Mouse (Mus musculus): ENCODE measurements at regions not wholly inside any gene's neighbourhood (a gene's known extent, or its start where the extent isn't known, plus 50 kb on each side); places are given as distances from the start of the nearest gene placed in this dataset.
A peak's percentile ranks its signal among the peaks of the same experiment; 100 is the strongest.
"Not testable (repeated sequence)": the region's sequence is repeated elsewhere in the genome, so short reads cannot be mapped to it uniquely, and the experiment has no call there.

DNA sequence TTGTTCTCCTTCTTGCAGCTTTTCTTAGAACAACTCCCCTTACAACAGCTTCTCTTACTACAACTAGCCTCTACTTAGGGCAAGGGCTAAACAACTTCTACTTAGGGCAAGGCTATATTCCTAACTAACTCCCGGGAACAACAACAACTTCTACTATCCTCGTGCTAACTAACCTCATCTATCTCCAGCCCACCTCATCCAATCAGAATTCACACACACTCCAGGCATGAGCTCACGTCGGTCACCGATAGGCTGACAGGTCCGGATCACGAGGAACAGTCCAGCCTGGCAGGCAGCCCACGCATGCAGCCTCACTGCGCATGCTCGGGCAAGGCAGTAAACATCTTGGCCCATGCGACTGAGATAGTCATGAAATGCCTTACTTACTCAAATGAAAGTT, 53.3 kb upstream of the Emcn start:
- ATAC-seq (ENCODE audit: low read depth); H3K27ac ChIP-seq (replicated peaks; ENCODE audit: low read depth, low read length): not testable (repeated sequence)
- 94% methylated on average over 11 of the region's 11 CpGs for WGBS

DNA sequence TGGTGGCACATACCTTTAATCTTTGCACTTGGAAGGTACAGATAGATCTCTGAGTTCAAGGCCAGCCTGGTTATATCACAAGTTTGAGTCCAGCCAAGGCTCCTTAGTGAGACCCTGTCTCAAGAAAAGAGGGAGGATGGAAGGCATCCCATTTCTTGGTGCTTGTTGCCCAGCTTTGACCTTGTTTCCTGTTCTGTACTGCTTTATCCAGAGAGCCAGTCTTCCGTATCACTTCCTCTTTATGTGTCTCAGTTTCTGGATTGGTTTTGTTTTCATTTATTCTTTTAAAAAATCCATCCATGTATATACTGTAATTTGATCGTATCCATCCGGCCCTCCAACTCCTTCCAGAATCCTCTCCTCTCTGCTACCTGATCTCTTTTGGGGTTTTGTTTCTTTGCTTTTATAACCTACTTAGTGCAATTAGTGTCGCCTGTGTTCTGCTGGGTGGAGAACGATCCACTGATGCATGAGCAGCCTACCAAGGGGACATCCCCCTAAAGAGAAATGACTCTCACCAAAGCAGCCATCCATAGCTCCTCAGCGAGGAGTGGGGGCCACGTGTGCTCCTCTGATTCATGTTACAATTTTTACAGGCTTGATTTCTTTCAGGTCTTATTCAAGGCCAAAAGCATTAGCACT, 52.4 kb upstream of the Emcn start:
- Histone ChIP-seq H3K9me3 (ENCODE audit: control insufficient read depth, low read length) (no peaks in the 10 kb centered on the region), H3K27ac (replicated peaks; ENCODE audit: low read depth, low read length) (no peak overlapping the region), H3K4me1 (ENCODE audit: control insufficient read depth, insufficient read depth, low read length) (peaks cover 6% of the 10 kb centered on the region; the same call in 1 of the 2 replicates), H3K4me2 (ENCODE audit: low read depth, low read length) (no peak overlapping the region), H3K4me3 (ENCODE audit: low read depth, low read length) (no peak overlapping the region), H3K27me3 (replicated peaks; ENCODE audit: control insufficient read depth, insufficient read depth, low read length) (no peaks in the 10 kb centered on the region), H3K36me3 (ENCODE audit: control insufficient read depth, insufficient read depth, low read length) (no peaks in the 10 kb centered on the region), H3K9ac (ENCODE audit: low read depth, low read length) (no peak overlapping the region)
- ATAC-seq (ENCODE audit: low read depth) (peak; percentile 84), DNase-seq (ENCODE audit: low spot score) (peak; percentile 51)
- WGBS, result 44% methylated on average over 7 of the region's 7 CpGs

More for the DNA sequence above, 53.3 kb upstream of the Emcn start:
- not testable (repeated sequence) for H3K4me3 ChIP-seq (ENCODE audit: low read depth, low read length); H3K9me3 ChIP-seq (ENCODE audit: control insufficient read depth, low read length); H3K36me3 ChIP-seq (ENCODE audit: control insufficient read depth, insufficient read depth, low read length); H3K9ac ChIP-seq (ENCODE audit: low read depth, low read length); DNase-seq (ENCODE audit: low spot score); H3K27me3 ChIP-seq (replicated peaks; ENCODE audit: control insufficient read depth, insufficient read depth, low read length); H3K4me2 ChIP-seq (ENCODE audit: low read depth, low read length); H3K4me1 ChIP-seq (ENCODE audit: control insufficient read depth, insufficient read depth, low read length)

- Histone ChIP-seq H3K27me3 (replicated peaks; ENCODE audit: control insufficient read depth, insufficient read depth, low read length) (no peaks in the 10 kb centered on the region), H3K27ac (replicated peaks; ENCODE audit: low read depth, low read length) (peak overlapping the region; percentile 25; the same call in 1 of the 2 replicates), H3K36me3 (ENCODE audit: control insufficient read depth, insufficient read depth, low read length) (no peaks in the 10 kb centered on the region), H3K4me2 (ENCODE audit: low read depth, low read length) (no peak overlapping the region), H3K4me1 (ENCODE audit: control insufficient read depth, insufficient read depth, low read length) (peaks cover 6% of the 10 kb centered on the region; the same call in 1 of the 2 replicates), H3K9ac (ENCODE audit: low read depth, low read length) (no peak overlapping the region), H3K4me3 (ENCODE audit: low read depth, low read length) (no peak overlapping the region), H3K9me3 (ENCODE audit: control insufficient read depth, low read length) (no peaks in the 10 kb centered on the region)
- ATAC-seq (ENCODE audit: low read depth) (peak; percentile 44; the same call in 1 of the 2 replicates), DNase-seq (ENCODE audit: low spot score) (peak; percentile 34)
- 73% methylated on average over 2 of the region's 2 CpGs for WGBS
Measured at GRCm38 (mm10) chr3:137288943-137289682, 51.8 kb upstream of the Emcn start.

GRCm38 (mm10) chr3:137289683-137289984, 51.2 kb upstream of the Emcn start:
- WGBS, result 68% methylated on average over 3 of the region's 3 CpGs
- no peak for DNase-seq (ENCODE audit: low spot score)
- Histone ChIP-seq H3K4me2 (ENCODE audit: low read depth, low read length) (no peak overlapping the region), H3K36me3 (ENCODE audit: control insufficient read depth, insufficient read depth, low read length) (no peaks in the 10 kb centered on the region), H3K4me1 (ENCODE audit: control insufficient read depth, insufficient read depth, low read length) (peaks cover 6% of the 10 kb centered on the region; the same call in 1 of the 2 replicates), H3K27me3 (replicated peaks; ENCODE audit: control insufficient read depth, insufficient read depth, low read length) (no peaks in the 10 kb centered on the region), H3K9ac (ENCODE audit: low read depth, low read length) (no peak overlapping the region), H3K27ac (replicated peaks; ENCODE audit: low read depth, low read length) (peak overlapping the region; percentile 25; the same call in 1 of the 2 replicates), H3K9me3 (ENCODE audit: control insufficient read depth, low read length) (no peaks in the 10 kb centered on the region), H3K4me3 (ENCODE audit: low read depth, low read length) (no peak overlapping the region)
- no peak; the same call in 1 of the 2 replicates for ATAC-seq (ENCODE audit: low read depth)
